Mouse (Mus musculus): ENCODE results near the gene Trim65. TPM values are rescaled to one million over a fixed set of nuclear protein-coding genes. Genes with fewer than 3 reads are reported as not detected.

Gene Trim65
- polyA plus RNA-seq, 1 experiment from 2014 or later, result 4.1 TPM

Other genes starting within 250 kb of the Trim65 start
- gene Smim5, start 231.2 kb downstream of the Trim65 start, polyA plus RNA-seq (2015; fragmentation: Nextera tagmentation; extraction: Ambion mirVana), result 19.6 and 27.4 TPM in 2 replicates
- 1.0 and 1.7 TPM in 2 replicates for gene Smim6, start 219.1 kb downstream of the Trim65 start, polyA plus RNA-seq (2015; fragmentation: Nextera tagmentation; extraction: Ambion mirVana)
- gene Sap30bp, start 197.8 kb downstream of the Trim65 start, polyA plus RNA-seq (2015; fragmentation: Nextera tagmentation; extraction: Ambion mirVana), result 31.3 and 36.1 TPM in 2 replicates
- gene Recql5, start 197.7 kb downstream of the Trim65 start, polyA plus RNA-seq (2015; fragmentation: Nextera tagmentation; extraction: Ambion mirVana), result 17.0 and 17.6 TPM in 2 replicates
- gene Itgb4, start 156.4 kb downstream of the Trim65 start, polyA plus RNA-seq (2015; fragmentation: Nextera tagmentation; extraction: Ambion mirVana), result 14.7 and 15.7 TPM in 2 replicates
- 174 and 194 TPM in 2 replicates for gene Galk1, start 118.4 kb downstream of the Trim65 start, polyA plus RNA-seq (2015; fragmentation: Nextera tagmentation; extraction: Ambion mirVana)
- 1,660 and 1,740 TPM in 2 replicates for gene H3f3b, start 103.2 kb downstream of the Trim65 start, polyA plus RNA-seq (2015; fragmentation: Nextera tagmentation; extraction: Ambion mirVana)
- 34.7 and 35.1 TPM in 2 replicates for gene Unk, start 100.8 kb downstream of the Trim65 start, polyA plus RNA-seq (2015; fragmentation: Nextera tagmentation; extraction: Ambion mirVana)
- 6.5 and 8.8 TPM in 2 replicates for gene Unc13d, start 53.2 kb downstream of the Trim65 start, polyA plus RNA-seq (2015; fragmentation: Nextera tagmentation; extraction: Ambion mirVana)
- gene Wbp2, start 44.1 kb downstream of the Trim65 start, polyA plus RNA-seq (2015; fragmentation: Nextera tagmentation; extraction: Ambion mirVana), result 61.6 and 75.5 TPM in 2 replicates
- gene Trim47, start 3.9 kb downstream of the Trim65 start, polyA plus RNA-seq (2015; fragmentation: Nextera tagmentation; extraction: Ambion mirVana), result 31.2 and 42.4 TPM in 2 replicates
- 83.9 and 85.5 TPM in 2 replicates for gene Mrpl38, start 7.7 kb upstream of the Trim65 start, polyA plus RNA-seq (2015; fragmentation: Nextera tagmentation; extraction: Ambion mirVana)
- gene Fbf1, start 37.0 kb upstream of the Trim65 start, polyA plus RNA-seq (2015; fragmentation: Nextera tagmentation; extraction: Ambion mirVana), result 36.4 and 38.3 TPM in 2 replicates
- gene Ten1, start 67.7 kb upstream of the Trim65 start, polyA plus RNA-seq (2015; fragmentation: Nextera tagmentation; extraction: Ambion mirVana), result 80.8 and 86.6 TPM in 2 replicates
- 31.3 and 32.0 TPM in 2 replicates for gene Acox1, start 67.9 kb upstream of the Trim65 start, polyA plus RNA-seq (2015; fragmentation: Nextera tagmentation; extraction: Ambion mirVana)
- 43.2 and 46.4 TPM in 2 replicates for gene Evpl, start 106.9 kb upstream of the Trim65 start, polyA plus RNA-seq (2015; fragmentation: Nextera tagmentation; extraction: Ambion mirVana)
- gene Srp68, start 143.1 kb upstream of the Trim65 start, polyA plus RNA-seq (2015; fragmentation: Nextera tagmentation; extraction: Ambion mirVana), result 108 and 109 TPM in 2 replicates
- 0.41 and 0.62 TPM in 2 replicates for gene Galr2, start 149.8 kb upstream of the Trim65 start, polyA plus RNA-seq (2015; fragmentation: Nextera tagmentation; extraction: Ambion mirVana)
- gene Exoc7, start 176.1 kb upstream of the Trim65 start, polyA plus RNA-seq (2015; fragmentation: Nextera tagmentation; extraction: Ambion mirVana), result 66.2 and 73.8 TPM in 2 replicates
- gene Foxj1, start 204.3 kb upstream of the Trim65 start, polyA plus RNA-seq (2015; fragmentation: Nextera tagmentation; extraction: Ambion mirVana), result 0.15 and 0.19 TPM in 2 replicates